Mouse (Mus musculus) embryonic facial prominence, embryonic 11.5 days (tissue): ENCODE data around the gene Dnajc28. TPM values are rescaled to one million over a fixed set of nuclear protein-coding genes. Genes with fewer than 3 reads are reported as not detected.

ENCODE experiments used
- ATAC-seq: fragments of 200-750 bp; cut with Nextera tagmentation; replicated peaks from 2 replicates; pipeline ENCODE4 v1.8.0; 2017; ENCODE audit warnings: low read depth; ENCODE audit not compliant: insufficient number of reproducible peaks, low FRiP score, low TSS enrichment
- DNase-seq: peaks from one replicate; pipeline ENCODE4 v3.0.0-alpha.2; 2015; ENCODE audit warnings: low spot score
- H3K27ac ChIP-seq: fragments of 300-500 bp; sonication (generic); replicated peaks from 2 replicates; pipeline ENCODE4 v1.5.1; 2014; ENCODE audit warnings: mild to moderate bottlenecking, low read depth, low read length, control low read depth
- H3K27me3 ChIP-seq: fragments of 300-500 bp; sonication (generic); 2 replicates; pipeline ENCODE4 v1.6.1; 2014; ENCODE audit warnings: mild to moderate bottlenecking, low read length, moderate library complexity, mixed read lengths; ENCODE audit not compliant: control insufficient read depth, insufficient read depth
- H3K36me3 ChIP-seq: fragments of 300-500 bp; sonication (generic); replicated peaks from 2 replicates; pipeline ENCODE4 v1.6.1; 2014; ENCODE audit warnings: low read depth, mild to moderate bottlenecking, low read length, moderate library complexity, mixed read lengths; ENCODE audit not compliant: control insufficient read depth, insufficient read depth
- H3K4me1 ChIP-seq: fragments of 300-500 bp; sonication (generic); 2 replicates; pipeline ENCODE4 v1.6.1; 2014; ENCODE audit warnings: low read length, mixed read lengths; ENCODE audit not compliant: control insufficient read depth, insufficient read depth
- H3K4me2 ChIP-seq: fragments of 300-500 bp; sonication (generic); 2 replicates; pipeline ENCODE4 v1.6.1; 2014; ENCODE audit warnings: low read depth, mild to moderate bottlenecking, control low read depth, low read length, moderate library complexity
- H3K4me3 ChIP-seq: fragments of 300-500 bp; sonication (generic); 2 replicates; pipeline ENCODE4 v1.5.1; 2014; ENCODE audit warnings: low read depth, low read length, control low read depth
- H3K9ac ChIP-seq: fragments of 300-500 bp; sonication (generic); replicated peaks from 2 replicates; pipeline ENCODE4 v1.6.1; 2014; ENCODE audit warnings: mild to moderate bottlenecking, control low read depth, low read length
- H3K9me3 ChIP-seq: fragments of 300-500 bp; sonication (generic); replicated peaks from 2 replicates; pipeline ENCODE4 v1.6.1; 2016; ENCODE audit warnings: mild to moderate bottlenecking, low read length, inconsistent platforms, mixed read lengths; ENCODE audit not compliant: control insufficient read depth
- WGBS: fragments of 180-500 bp; shearing (Covaris S2); extraction: QIAGEN DNeasy Blood & Tissue Kit; methylation state at CpG from one replicate; pipeline ENCODE4 v1.1.7; 2014; 5-methylcytosine and 5-hydroxymethylcytosine counted together
- polyA plus RNA-seq: library from polyadenylated mRNA; unstranded; fragments of >200 nt; fragmentation: Nextera tagmentation; extraction: Ambion mirVana; gene quantifications from 2 replicates; pipeline ENCODE4 v1.2.1, GENCODE M21; 2014

Gene Dnajc28
- polyA plus RNA-seq, 1 experiment from 2014 or later: 4.7 TPM

DNA sequence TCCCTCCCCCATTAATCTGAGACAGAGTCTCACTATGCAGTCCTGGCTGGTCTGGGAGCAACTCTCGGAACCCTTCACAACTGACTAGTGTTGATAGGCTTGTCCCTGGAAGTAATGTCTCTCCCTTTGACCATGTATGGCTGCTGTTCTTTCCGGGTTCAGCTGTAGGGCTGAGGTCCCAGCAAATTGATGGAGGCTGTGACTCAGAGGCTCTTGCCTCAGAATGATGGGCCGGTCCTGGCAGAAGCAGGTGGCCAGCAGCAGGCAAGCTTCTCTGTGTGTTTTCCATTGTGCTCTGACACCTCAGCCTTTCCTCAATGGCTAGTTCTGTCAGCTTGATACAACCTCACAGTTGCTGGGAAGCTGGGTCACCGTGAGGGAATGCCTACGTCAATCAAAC is 6.3 kb downstream of the Dnajc28 start:
- no peaks in the 10 kb centered on the region for H3K27me3 ChIP-seq
- H3K9me3 ChIP-seq: no peaks in the 10 kb centered on the region
- no peak overlapping the region for H3K4me2 ChIP-seq
- DNase-seq: no peak
- WGBS: 71% methylated on average over 5 of the region's 5 CpGs
- H3K36me3 ChIP-seq: no peaks in the 10 kb centered on the region
- no peak overlapping the region for H3K9ac ChIP-seq
- H3K4me3 ChIP-seq: no peak overlapping the region
- no peak for ATAC-seq
- no peak overlapping the region for H3K27ac ChIP-seq
- no peaks in the 10 kb centered on the region for H3K4me1 ChIP-seq

- H3K36me3 ChIP-seq: no peaks in the 10 kb centered on the region
- 74% methylated on average over 11 of the region's 11 CpGs for WGBS
These were observed 7.6 kb downstream of the Dnajc28 start for GRCm38 (mm10) chr16:91611248-91611647.

GRCm38 (mm10) chr16:91609501-91610245 is 9.2 kb downstream of the Dnajc28 start:
- no peaks in the 10 kb centered on the region for H3K36me3 ChIP-seq
- H3K9ac ChIP-seq: no peak overlapping the region
- H3K9me3 ChIP-seq: no peaks in the 10 kb centered on the region
- ATAC-seq (no peak), DNase-seq (no peak)
- H3K4me1 ChIP-seq: no peaks in the 10 kb centered on the region
- H3K27me3 ChIP-seq: no peaks in the 10 kb centered on the region
- H3K27ac ChIP-seq: no peak overlapping the region
- H3K4me3 ChIP-seq: no peak overlapping the region
- WGBS: 74% methylated on average over 9 of the region's 9 CpGs
- no peak overlapping the region for H3K4me2 ChIP-seq

More at GRCm38 (mm10) chr16:91611248-91611647, 7.6 kb downstream of the Dnajc28 start:
- Histone ChIP-seq H3K4me3 (no peak overlapping the region), H3K4me1 (no peaks in the 10 kb centered on the region), H3K9me3 (no peaks in the 10 kb centered on the region), H3K9ac (no peak overlapping the region), H3K27ac (no peak overlapping the region), H3K27me3 (no peaks in the 10 kb centered on the region), H3K4me2 (no peak overlapping the region)
- DNase-seq (no peak), ATAC-seq (no peak)

DNA sequence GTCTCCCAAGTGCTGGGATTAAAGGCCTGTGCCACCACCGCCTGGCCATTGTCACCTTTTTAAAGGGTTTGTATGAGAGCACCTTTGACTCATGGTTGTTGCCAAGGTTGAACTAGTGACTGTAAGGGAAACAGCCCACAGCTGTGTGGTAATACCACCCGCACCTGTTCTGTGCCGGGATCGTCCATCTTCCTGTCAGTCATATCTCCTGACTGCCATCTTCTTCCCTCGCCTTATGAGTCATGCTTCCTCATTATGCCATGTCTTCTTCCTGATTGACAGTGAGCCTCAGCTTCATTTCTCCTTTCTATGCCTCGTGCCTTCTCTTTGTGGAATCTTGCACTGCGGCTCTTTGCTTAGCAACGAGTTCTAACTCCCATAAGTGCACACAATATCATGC is 11.9 kb downstream of the Dnajc28 start:
- Histone ChIP-seq H3K9ac (no peak overlapping the region), H3K9me3 (no peaks in the 10 kb centered on the region), H3K4me2 (no peak overlapping the region), H3K27ac (no peak overlapping the region), H3K4me3 (no peak overlapping the region), H3K36me3 (no peaks in the 10 kb centered on the region), H3K27me3 (no peaks in the 10 kb centered on the region), H3K4me1 (no peaks in the 10 kb centered on the region)
- no peak for ATAC-seq
- whole genome bisulfite sequencing: 90% methylated on average over 8 of the region's 8 CpGs
- no peak for DNase-seq

DNA sequence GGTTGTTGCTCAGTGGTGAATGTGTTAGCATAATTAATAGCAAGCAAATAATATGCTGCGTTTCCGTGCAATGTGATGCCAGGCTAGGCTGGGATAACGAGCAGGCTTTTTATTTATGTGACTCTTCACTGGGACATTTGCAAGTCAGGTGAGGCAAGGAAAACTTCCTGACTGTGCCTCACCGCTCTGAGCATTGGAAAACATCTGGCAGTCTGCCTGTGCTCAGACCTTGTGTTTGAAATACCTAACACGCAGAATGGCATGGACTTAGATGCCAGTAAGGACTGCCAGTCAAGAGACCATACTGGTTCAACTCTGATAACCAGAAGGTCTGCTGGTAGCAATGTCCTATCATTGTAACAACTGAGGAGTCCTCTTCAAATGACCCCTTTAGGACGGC is 13.7 kb downstream of the Dnajc28 start:
- Histone ChIP-seq H3K27ac (no peak overlapping the region), H3K9ac (no peak overlapping the region), H3K27me3 (no peaks in the 10 kb centered on the region), H3K4me1 (no peaks in the 10 kb centered on the region), H3K9me3 (no peaks in the 10 kb centered on the region), H3K4me2 (no peak overlapping the region), H3K36me3 (no peaks in the 10 kb centered on the region), H3K4me3 (no peak overlapping the region)
- 84% methylated on average over 6 of the region's 6 CpGs for WGBS
- ATAC-seq: no peak
- no peak for DNase-seq

DNA sequence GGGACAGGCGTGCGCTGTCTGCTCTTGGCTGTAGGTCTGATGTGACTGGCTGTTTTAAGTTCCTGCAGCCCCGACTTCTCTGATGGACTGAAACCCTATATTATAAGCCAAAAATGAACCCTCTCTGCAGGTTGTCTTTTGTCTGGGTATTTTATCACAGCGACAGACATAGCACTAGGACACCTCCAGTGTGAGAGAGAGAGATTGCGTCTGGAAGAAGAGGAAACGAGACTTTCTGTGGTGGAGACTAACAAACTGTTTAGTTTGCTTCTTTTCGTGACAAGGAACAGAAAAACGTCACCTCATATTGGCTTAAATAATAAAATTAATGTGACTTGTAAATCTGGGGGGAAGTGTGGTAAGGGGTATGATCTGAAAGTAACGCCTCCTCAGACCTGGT is 17.1 kb downstream of the Dnajc28 start:
- 75% methylated on average over 9 of the region's 9 CpGs for WGBS
- H3K4me1 ChIP-seq: peaks cover 2% of the 10 kb centered on the region; the same call in 1 of the 2 replicates
- no peak for DNase-seq
- no peak overlapping the region for H3K4me3 ChIP-seq
- H3K27me3 ChIP-seq: no peaks in the 10 kb centered on the region
- H3K4me2 ChIP-seq: no peak overlapping the region
- H3K27ac ChIP-seq: no peak overlapping the region
- no peak for ATAC-seq
- H3K36me3 ChIP-seq: no peaks in the 10 kb centered on the region
- no peaks in the 10 kb centered on the region for H3K9me3 ChIP-seq
- H3K9ac ChIP-seq: no peak overlapping the region

GRCm38 (mm10) chr16:91601081-91601480 is 17.7 kb downstream of the Dnajc28 start:
- Histone ChIP-seq H3K9me3 (no peaks in the 10 kb centered on the region), H3K4me3 (no peak overlapping the region), H3K27me3 (no peaks in the 10 kb centered on the region), H3K9ac (no peak overlapping the region), H3K27ac (no peak overlapping the region), H3K4me2 (no peak overlapping the region), H3K36me3 (no peaks in the 10 kb centered on the region), H3K4me1 (peaks cover 4% of the 10 kb centered on the region; the same call in 1 of the 2 replicates)
- no peak for DNase-seq
- 83% methylated on average over 4 of the region's 4 CpGs for WGBS
- no peak for ATAC-seq

DNA sequence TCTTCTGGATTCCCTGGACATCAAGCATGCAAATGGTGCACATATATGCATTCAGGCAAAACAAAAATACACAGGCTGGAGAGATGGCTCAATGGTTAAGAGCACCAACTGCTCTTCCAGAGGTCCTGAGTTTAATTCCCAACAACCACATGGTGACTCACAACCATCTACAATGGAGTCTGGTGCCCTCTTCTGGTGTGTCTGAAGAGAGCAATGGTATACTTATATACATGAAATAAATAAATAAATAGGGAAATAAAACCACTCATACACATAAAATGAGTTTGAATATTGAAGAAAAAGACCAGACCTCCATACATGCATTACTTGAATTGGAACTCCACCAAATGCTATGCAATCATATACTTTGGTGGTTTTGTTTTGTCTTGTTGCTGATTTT is 19.6 kb downstream of the Dnajc28 start:
- DNase-seq: no peak
- no peak overlapping the region for H3K27ac ChIP-seq
- H3K36me3 ChIP-seq: no peaks in the 10 kb centered on the region
- no peaks in the 10 kb centered on the region for H3K9me3 ChIP-seq
- peaks cover 4% of the 10 kb centered on the region; the same call in 1 of the 2 replicates for H3K4me1 ChIP-seq
- ATAC-seq: no peak
- no peaks in the 10 kb centered on the region for H3K27me3 ChIP-seq
- H3K4me3 ChIP-seq: no peak overlapping the region
- no peak overlapping the region for H3K9ac ChIP-seq
- no peak overlapping the region for H3K4me2 ChIP-seq
